Mouse (Mus musculus) layer of hippocampus, adult 18-20 months (tissue): Measurements from ENCODE around the gene Serp1. TPM values are rescaled to one million over a fixed set of nuclear protein-coding genes. Genes with fewer than 3 reads are reported as not detected.

Source experiments
- DNase-seq, 2 experiments: peaks; one replicate each; pipeline ENCODE4 v3.0.0; 2022; ENCODE audit warnings: low spot score in 2 of 2
- long read RNA-seq: library from polyadenylated mRNA; stranded (forward); transcript quantifications from one replicate; pipeline ENCODE4 v2.0.0, GENCODE M21; 2021
- total RNA-seq, 2 experiments: library from RNA; stranded (reverse); gene quantifications; 2 replicates each; pipeline ENCODE4 v1.2.3; 2021

Gene Serp1
- total RNA-seq: 10 to 100 TPM; 21.8 to 22.5 TPM
- long read RNA-seq, full-length matches to known transcripts: 89 of 90 reads
- long read RNA-seq, partial matches to known transcripts: 0 of 90 reads
- long read RNA-seq, other reads (novel, unspliced or antisense): 1 of 90 reads

DNA sequence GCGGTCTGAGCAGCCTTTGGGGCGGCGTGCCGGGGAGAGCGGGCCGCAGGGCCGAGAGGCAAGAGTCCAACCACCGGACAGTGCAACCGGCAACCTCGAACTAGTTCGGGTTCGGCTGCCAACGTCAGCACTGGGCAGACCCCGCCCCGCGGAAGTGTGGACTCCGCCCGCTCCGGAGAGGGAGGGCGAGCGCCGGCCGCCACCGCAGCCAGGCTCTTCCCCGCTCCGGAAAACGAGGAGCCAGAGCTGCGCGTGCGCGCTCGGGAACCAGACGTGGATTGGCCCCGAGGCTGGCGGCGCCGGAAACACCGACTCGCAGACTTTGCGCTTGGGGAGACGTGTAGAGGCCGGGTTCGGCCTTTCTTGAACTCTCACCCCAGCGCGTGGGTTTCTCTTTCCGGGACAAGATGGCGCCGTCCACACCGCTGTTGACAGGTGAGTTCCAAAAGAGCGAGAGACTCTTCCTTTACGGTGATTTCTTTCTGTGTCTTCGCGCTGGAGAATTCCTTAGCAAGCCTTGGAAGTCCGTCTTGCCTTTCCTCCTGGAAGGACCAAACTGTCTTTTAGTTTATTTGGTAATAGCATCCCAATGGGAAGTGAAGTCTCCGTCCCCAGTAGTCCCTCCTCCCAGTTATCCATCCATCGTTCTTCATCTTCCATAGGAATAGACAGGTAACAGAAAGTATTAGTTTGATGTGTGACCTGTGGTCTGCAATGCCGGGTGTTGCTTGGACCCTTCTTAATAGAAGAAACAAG, at the start of gene Serp1, which contains the start of gene Eif2a:
TSS of gene Serp1 (minus strand) at position 241 of the 756 bp plus-strand sequence.
TSS of gene Eif2a (plus strand) at position 170 of the 756 bp plus-strand sequence.
- DNase-seq: peak; percentile 99

GRCm38 (mm10) chr3:58570821-58571220, 45.1 kb upstream of the Serp1 start:
- DNase-seq: no peak

GRCm38 (mm10) chr3:58561437-58561836, 35.7 kb upstream of the Serp1 start:
- DNase-seq: no peak

DNA sequence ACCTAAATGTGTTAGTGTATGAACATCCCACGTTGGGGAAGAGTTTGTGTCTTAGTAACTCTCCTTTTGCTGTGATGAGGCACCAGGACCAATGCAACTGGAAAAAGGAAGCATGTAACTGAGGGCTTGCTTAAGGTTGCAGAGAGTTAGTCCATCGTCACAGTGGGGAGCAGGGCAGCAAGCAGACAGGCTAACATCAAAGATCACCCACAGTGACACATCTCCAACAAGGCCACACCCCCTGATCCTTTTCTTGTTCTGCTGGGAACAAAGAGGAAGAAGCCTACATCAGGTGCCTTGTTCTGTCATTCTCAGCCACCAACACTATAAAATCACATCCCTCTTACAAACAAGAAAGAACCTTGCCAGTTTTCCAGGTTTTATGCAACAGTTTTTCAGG, 34.2 kb upstream of the Serp1 start:
- DNase-seq: no peak

DNA sequence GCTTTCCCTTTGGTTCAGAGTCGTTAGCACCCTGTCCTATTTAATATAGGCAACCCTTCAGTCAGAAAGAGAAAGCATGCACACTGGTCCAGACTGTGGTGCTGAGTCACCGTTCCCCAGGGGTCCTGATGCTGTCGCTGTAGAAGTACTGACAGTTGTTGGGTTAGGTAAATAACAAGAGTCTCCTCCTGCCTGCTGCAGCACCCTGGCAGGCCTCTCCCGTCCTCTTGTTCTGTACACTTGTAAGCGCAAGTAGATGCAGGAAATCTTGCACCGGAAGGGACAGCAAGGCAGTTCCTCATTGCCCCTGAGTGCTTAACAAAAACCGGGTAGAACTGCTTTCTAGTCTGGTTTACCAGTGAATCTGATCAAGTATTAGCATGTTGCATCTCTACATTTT, 31.0 kb upstream of the Serp1 start:
- no peak for DNase-seq

DNA sequence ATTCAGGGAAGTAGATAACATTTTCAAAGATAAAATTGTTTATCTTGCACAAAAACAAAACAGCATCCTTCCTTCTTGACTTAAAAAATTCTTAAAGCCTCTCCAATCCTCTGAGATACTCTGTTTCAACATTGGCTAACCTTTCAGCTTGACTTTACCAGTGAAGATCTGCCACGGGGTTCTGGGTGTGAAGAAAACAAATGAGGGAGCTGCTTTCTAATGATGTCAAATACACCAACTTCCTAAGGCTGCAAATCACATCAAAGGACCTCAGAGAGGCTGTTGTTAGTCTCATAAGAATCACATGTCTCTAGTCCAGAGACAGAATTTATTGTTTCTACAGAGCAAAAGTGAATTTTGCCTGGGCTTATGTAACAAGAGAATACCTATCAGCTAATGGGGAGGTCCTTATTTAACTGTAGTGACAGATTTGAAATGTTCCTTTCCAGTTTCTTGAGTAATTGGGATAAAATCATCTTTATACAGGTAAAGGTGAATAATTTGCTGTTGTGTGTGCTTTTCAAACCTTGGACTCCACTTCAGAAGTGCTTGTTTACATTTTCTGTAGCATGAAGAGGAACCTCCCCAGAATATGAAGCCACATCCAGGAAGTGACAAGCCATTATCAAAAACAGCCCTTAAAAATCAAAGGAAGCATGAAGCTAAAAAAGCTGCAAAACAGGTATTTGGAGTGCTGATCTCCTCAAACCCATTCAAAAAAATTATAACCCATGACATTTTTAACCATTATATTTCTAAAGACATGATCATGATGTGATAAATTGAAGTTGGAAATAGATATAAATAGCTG, 26.5 kb upstream of the Serp1 start:
- DNase-seq: no peak

DNA sequence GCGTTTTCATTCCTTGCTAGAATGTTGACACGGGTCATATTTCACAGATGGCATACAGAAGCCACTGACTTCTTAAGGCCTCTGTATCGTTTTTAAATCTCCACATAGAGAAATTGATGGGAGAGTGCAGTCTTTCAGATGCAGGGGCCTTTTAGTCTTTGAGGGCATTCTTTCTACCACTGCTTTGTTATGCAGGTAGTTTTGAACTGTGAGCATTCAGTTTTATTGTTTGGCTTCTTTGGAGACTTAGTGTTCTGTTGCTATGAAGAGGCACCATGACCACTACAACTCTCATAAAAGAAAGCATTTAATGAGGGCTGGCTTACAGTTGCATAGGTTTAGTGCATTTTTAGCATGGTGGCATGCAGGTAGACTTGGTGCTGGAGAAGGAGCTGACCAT, 10.9 kb upstream of the Serp1 start:
- no peak for DNase-seq

- no peak for DNase-seq
Measured at GRCm38 (mm10) chr3:58526408-58526737, 681 bp upstream of the Serp1 start.

DNA sequence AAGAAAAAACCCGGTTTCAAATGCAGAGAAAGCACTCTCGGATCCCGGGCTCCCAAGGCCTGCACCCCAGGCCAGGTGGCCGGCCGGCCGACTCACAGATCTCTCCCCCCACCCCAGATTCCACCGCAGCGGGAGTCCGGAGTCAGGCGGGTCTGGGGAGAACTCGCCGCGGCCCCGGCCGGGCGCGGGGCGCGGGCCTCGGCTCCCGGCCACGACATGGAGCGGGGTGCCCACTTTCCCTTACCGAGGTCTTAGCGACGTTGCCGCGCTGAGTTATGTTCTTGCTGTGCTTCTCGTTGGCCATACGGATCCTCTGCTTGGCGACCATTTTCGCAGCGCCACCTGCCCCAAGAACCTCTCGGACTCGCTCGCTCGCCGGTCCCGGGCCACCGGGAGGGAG, 526 bp downstream of the Serp1 start:
- no peak for DNase-seq

- DNase-seq: peak in 1 of 2 experiments; percentile 23
Measured at GRCm38 (mm10) chr3:58524246-58524645, 1.4 kb downstream of the Serp1 start.

GRCm38 (mm10) chr3:58523386-58523785, 2.3 kb downstream of the Serp1 start:
- DNase-seq: no peak

DNA sequence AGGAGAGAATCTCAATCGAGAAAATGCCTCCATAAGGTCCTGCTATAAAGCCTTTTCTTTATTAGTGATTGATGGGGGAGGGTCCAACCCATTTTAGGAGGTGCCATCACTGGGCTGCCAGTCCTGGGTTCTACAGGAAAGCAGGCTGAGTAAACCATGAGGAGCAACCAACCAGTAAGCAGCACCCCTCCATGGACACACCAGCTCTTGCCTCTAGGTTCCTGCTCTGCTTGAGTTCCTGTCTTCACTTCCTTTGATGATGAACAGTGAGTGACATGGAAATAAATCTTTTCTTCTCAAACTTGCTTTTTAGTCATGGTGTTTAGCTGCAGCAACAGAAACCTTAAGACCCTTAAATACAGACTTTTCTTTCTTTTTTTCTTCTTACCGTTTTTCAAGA, 4.3 kb downstream of the Serp1 start:
- DNase-seq: no peak

- no peak for DNase-seq
Measured at GRCm38 (mm10) chr3:58520286-58520685, 5.4 kb downstream of the Serp1 start.

DNA sequence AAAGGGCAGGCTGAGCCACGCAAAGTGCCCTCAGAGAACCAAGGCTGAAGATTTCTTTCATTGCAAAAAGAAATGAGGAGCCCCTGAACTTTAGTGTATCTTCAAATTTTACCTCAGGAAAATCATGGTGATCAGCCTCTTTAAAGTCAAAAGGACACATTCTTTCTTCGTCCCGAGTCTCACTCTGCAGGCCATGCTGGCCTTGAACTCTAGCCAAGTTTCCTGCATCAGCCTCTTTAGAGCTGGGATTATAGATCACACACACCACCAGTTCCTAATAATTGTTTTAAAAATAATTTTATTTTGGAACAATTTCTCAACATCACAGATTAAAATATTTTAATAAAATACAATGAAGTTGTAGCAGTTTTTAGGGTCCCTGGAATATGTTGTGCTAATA, 6.2 kb downstream of the Serp1 start:
- DNase-seq: no peak

DNA sequence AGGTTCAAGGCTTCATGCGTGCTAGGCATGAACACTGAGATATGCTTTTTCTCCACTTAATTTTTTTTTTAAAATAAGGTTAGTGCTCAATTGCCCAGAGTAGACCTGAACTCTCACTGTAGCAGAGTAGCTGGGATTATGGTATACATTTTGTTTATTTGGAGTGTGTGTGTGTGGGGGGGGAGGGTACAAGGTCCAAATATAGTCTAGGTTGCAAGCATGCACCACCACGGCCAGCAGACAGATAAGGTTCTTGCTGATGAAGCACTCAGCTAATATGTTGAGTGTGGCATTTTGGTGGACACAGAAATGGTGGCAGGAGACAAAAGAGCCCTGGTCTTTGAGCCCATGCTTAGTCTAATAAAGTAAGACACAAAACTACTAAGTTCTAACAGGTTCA, 6.7 kb downstream of the Serp1 start:
- no peak for DNase-seq

- DNase-seq: no peak
Measured at GRCm38 (mm10) chr3:58517800-58518199, 7.9 kb downstream of the Serp1 start.

DNA sequence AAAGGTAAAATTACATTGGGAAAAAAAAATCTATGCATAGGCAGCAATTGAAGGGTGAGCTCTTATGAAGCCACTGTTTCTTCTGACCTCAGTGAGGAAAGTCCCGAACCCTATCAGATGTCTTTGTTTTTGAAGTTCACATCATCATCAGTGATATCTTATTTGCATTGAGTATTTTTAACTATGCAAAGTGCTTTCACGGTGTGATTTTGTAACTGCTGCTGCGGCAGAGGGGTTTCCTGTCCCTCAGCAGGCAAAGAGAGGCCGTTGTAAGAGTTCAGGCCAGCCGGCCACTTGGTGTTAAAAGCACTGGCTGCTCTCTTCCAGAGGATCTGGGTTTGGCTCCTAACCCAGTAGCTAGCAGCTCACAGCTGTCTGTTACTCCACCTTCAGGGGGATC, 8.4 kb downstream of the Serp1 start:
- no peak for DNase-seq

DNA sequence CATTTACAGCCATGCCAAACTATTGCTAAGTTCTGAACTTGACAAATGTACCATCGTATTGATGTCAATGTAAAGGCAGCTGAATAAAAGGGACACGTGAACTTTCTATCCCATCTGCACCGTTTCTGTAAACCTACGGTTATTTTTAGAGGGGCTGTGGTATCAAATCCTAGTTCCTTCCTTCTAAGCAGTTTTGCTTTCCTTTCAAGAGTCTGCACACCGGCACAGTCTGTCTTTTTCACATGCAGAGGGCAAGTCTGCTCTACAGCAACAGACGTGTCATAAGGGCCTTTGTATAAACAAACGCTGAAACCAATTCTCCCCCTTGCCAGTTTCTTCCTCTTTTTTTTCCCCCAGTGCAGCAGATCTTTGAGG, 9.1 kb downstream of the Serp1 start:
- no peak for DNase-seq

GRCm38 (mm10) chr3:58515947-58516601, 9.6 kb downstream of the Serp1 start:
- DNase-seq: no peak

DNA sequence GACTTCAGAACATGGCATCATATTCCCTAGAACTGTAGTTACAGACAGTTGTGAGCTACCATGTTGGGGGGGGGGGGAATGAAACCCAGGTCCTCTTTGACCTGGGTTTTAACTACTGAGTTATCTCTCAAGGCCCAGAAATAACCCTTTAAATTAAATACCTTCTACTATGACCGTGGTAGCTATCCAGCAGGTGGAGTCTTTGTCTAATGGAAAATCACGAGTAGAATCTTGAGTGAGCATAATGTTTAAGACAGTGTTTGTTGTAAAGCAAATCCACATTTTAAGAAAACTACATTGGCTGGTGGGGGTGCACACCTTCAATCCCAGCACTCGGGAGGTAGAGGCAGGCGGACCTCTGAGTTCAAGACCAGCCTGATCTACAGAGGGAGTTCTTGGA, 12.2 kb downstream of the Serp1 start:
- DNase-seq: no peak

- no peak for DNase-seq
Measured at GRCm38 (mm10) chr3:58512740-58513139, 13.0 kb downstream of the Serp1 start.

DNA sequence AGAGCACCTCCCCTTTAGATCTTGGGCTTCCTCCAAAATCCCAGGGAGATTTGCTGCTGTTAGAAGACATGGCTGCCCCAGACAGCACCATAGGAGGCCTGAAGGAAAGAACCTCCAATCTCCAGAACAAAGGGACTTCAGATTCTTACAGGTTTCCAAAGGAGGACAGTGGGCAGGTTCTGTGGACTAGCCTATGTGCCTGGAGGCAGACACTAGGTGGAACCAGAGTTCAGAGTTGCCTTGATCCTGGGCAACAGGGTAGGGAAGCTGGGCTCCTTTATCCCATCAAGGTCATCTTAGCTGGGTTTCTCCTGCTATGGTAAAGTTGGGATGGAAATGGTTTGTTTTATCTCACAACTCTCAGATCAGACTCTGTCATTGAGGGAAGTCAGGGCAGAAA, 14.1 kb downstream of the Serp1 start:
- no peak for DNase-seq
